Mouse (Mus musculus): ENCODE measurements at regions not wholly inside any gene's neighbourhood (a gene's known extent, or its start where the extent isn't known, plus 50 kb on each side); places are given as distances from the start of the nearest gene placed in this dataset. TPM values are rescaled to one million over a fixed set of nuclear protein-coding genes. Genes with fewer than 3 reads are reported as not detected.

DNA sequence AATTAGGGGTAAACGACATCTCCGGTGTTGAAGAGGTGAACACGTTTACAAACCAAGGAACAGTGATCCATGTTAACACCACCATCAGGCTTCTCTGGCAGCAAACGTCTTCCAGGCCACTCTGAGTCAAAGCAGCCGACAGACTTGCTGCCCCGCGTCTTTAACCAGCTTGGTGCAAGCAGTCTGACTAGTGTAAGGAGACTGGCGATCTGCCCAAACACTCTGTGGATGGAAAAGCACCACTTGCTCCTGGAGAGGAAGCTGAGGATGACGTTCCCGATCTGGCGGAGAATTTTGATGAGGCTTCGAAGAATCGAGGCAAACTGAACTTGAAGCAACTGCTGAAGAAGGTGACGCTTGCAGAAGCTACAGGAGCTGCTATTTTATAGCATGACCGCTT, 57.5 kb upstream of the Med13l start:
- Histone ChIP-seq H3K4me1 (peaks cover 8% of the 10 kb centered on the region), H3K36me3 (no peaks in the 10 kb centered on the region), H3K9me3 (no peaks in the 10 kb centered on the region), H3K27me3 (no peaks in the 10 kb centered on the region), H3K27ac (replicated peaks) (peak overlapping the region; percentile 46; the same call in 1 of the 2 replicates), H3K4me3 (no peak overlapping the region), H3K4me2 (replicated peaks) (no peak overlapping the region), H3K9ac (replicated peaks) (no peak overlapping the region)
- ATAC-seq (replicated peaks), result no peak
- 52% methylated on average over 15 of the region's 15 CpGs for WGBS

DNA sequence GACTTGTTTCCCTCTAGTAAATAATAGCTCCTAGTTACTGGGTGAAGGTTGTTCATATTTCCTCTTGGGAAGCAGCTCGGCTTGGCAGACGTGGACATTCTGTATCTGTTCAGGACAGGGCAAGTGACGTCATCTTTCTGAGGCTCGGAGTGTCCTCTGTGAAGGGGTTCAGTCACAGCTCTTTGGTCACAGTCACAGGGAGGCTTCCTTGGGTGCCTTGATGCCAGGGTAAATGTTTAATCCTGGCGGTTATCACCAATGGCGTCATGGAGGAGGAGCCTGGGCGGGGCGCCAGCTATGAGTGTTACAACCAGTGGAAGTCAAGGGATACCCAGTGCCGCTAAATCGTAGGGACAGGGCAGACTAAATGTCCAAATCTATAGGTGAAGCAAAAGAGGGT, 56.3 kb upstream of the Med13l start:
- Histone ChIP-seq H3K4me2 (replicated peaks) (no peak overlapping the region), H3K4me3 (no peak overlapping the region), H3K27me3 (no peaks in the 10 kb centered on the region), H3K27ac (replicated peaks) (no peak overlapping the region), H3K9me3 (no peaks in the 10 kb centered on the region), H3K36me3 (no peaks in the 10 kb centered on the region), H3K4me1 (peaks cover 8% of the 10 kb centered on the region), H3K9ac (replicated peaks) (no peak overlapping the region)
- WGBS, result 89% methylated on average over 10 of the region's 10 CpGs
- no peak for ATAC-seq (replicated peaks)

DNA sequence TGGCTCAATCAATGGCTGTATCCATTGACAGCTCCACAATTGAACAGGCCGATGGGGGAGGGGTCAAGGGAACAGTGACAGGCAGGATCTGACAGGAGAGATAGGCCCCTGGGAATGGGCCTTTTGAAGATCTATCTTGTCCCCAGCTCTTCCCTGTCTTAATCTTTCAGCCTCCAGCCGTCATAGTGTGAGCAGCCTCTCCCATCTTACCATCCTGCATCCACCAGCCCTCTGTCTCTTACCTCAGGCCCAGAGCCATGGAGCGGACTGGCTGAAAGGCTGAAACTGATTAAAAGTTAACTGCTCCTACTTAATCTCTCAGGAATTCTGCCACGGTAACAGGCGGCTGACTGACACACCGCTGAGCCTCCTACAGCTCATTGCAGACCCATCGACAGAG, 55.6 kb upstream of the Med13l start:
- no peak overlapping the region for H3K4me2 ChIP-seq (replicated peaks)
- ATAC-seq (replicated peaks), result no peak
- no peaks in the 10 kb centered on the region for H3K27me3 ChIP-seq
- no peak overlapping the region for H3K9ac ChIP-seq (replicated peaks)
- H3K9me3 ChIP-seq, result no peaks in the 10 kb centered on the region
- H3K4me3 ChIP-seq, result no peak overlapping the region
- no peak overlapping the region for H3K27ac ChIP-seq (replicated peaks)
- H3K4me1 ChIP-seq, result peaks cover 8% of the 10 kb centered on the region
- WGBS, result 31% methylated on average over 7 of the region's 7 CpGs
- no peaks in the 10 kb centered on the region for H3K36me3 ChIP-seq

DNA sequence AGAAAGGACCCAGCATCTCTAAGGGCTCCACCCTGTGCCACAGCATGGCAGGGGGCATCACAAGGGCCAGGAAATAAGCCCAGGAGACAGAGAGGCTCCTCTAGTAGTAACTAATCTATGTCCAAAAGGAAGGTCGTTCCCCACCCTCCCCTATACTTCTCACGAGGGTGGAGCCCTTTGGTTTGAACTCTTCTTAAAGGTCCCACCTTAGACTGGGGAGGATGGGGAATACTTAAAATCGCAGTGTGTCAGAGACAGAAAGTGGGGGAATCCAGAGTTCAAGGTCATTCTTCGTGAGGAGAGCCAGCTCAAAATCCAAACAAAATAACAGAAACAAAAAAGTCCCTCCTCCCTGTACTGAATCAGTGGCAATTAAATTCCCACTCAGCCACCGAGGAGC, 50.6 kb upstream of the Med13l start:
- Histone ChIP-seq H3K4me1 (peaks cover 22% of the 10 kb centered on the region), H3K9ac (replicated peaks) (no peak overlapping the region), H3K27me3 (no peaks in the 10 kb centered on the region), H3K27ac (replicated peaks) (no peak overlapping the region), H3K36me3 (no peaks in the 10 kb centered on the region), H3K4me3 (no peak overlapping the region), H3K9me3 (no peaks in the 10 kb centered on the region), H3K4me2 (replicated peaks) (no peak overlapping the region)
- ATAC-seq (replicated peaks), result no peak
- 56% methylated on average over 5 of the region's 5 CpGs for WGBS

Small RNA genes in the stretch of these regions (microRNA-seq; reads per million reads assigned to microRNA genes)
- not detected for gene Gm26455

All from forebrain, embryonic 15.5 days (tissue).